Mouse (Mus musculus) intestine, embryonic 14.5 days (tissue): Measurements from ENCODE around the gene Rptor. TPM values are rescaled to one million over a fixed set of nuclear protein-coding genes. Genes with fewer than 3 reads are reported as not detected.

ENCODE experiments used
- ATAC-seq: fragments of 200-750 bp; cut with Nextera tagmentation; replicated peaks from 2 replicates; pipeline ENCODE4 v1.8.0; 2017; ENCODE audit warnings: low read depth, moderate number of reproducible peaks, moderate TSS enrichment, moderate library complexity; ENCODE audit not compliant: low FRiP score, low TSS enrichment
- DNase-seq: peaks from one replicate; pipeline ENCODE4 v3.0.0-alpha.2; 2018; ENCODE audit warnings: low spot score
- H3K27ac ChIP-seq: fragments of 300-500 bp; sonication (generic); 2 replicates; pipeline ENCODE4 v1.5.1; 2014; ENCODE audit warnings: low read depth, mild to moderate bottlenecking, control low read depth
- H3K27me3 ChIP-seq: fragments of 300-500 bp; sonication (generic); replicated peaks from 2 replicates; pipeline ENCODE4 v1.6.1; 2014; ENCODE audit warnings: low read length, control low read depth; ENCODE audit not compliant: control insufficient read depth, insufficient read depth
- H3K36me3 ChIP-seq: fragments of 300-500 bp; sonication (generic); 2 replicates; pipeline ENCODE4 v1.6.1; 2014; ENCODE audit warnings: low read length, control low read depth; ENCODE audit not compliant: control insufficient read depth, insufficient read depth
- H3K4me1 ChIP-seq: fragments of 300-500 bp; sonication (generic); replicated peaks from 2 replicates; pipeline ENCODE4 v1.6.1; 2014; ENCODE audit warnings: low read length, control low read depth, mixed read lengths; ENCODE audit not compliant: control insufficient read depth, insufficient read depth
- H3K4me2 ChIP-seq: fragments of 300-500 bp; sonication (generic); 2 replicates; pipeline ENCODE4 v1.6.1; 2014; ENCODE audit warnings: low read length
- H3K4me3 ChIP-seq: fragments of 300-500 bp; sonication (generic); 2 replicates; pipeline ENCODE4 v1.5.1; 2014; ENCODE audit warnings: low read depth, low read length, control low read depth, mixed read lengths
- H3K9ac ChIP-seq: fragments of 300-500 bp; sonication (generic); 2 replicates; pipeline ENCODE4 v1.6.1; 2014; ENCODE audit warnings: mild to moderate bottlenecking, low read length
- H3K9me3 ChIP-seq: fragments of 300-500 bp; sonication (generic); 2 replicates; pipeline ENCODE4 v1.6.1; 2016; ENCODE audit warnings: low read length, control low read depth; ENCODE audit not compliant: control insufficient read depth
- WGBS: fragments of 180-500 bp; shearing (Covaris S2); extraction: QIAGEN DNeasy Blood & Tissue Kit; methylation state at CpG from one replicate; pipeline ENCODE4 v1.1.7; 2014; 5-methylcytosine and 5-hydroxymethylcytosine counted together
- polyA plus RNA-seq: library from polyadenylated mRNA; unstranded; fragments of >200 nt; fragmentation: Nextera tagmentation; extraction: Ambion mirVana; gene quantifications from 2 replicates; pipeline ENCODE4 v1.2.1, GENCODE M21; 2014

Rptor gene
- polyA plus RNA-seq, 1 experiment from 2014 or later = 12.9 TPM

- 76% methylated on average over 7 of the region's 7 CpGs for WGBS
- H3K9ac ChIP-seq = no peak overlapping the region
- no peak for DNase-seq
Observed at GRCm38 (mm10) chr11:119807431-119808031, 204.8 kb downstream of the Rptor start.

GRCm38 (mm10) chr11:119808647-119809280, 206.1 kb downstream of the Rptor start:
- no peak overlapping the region for H3K4me3 ChIP-seq
- H3K4me1 ChIP-seq = peaks cover 6% of the 10 kb centered on the region
- ATAC-seq (no peak), DNase-seq (no peak)
- H3K27ac ChIP-seq = no peak overlapping the region
- WGBS = 69% methylated on average over 10 of the region's 10 CpGs
- no peak overlapping the region for H3K4me2 ChIP-seq
- H3K9ac ChIP-seq = no peak overlapping the region
- H3K36me3 ChIP-seq = peaks cover 5% of the 10 kb centered on the region; the same call in 1 of the 2 replicates
- no peaks in the 10 kb centered on the region for H3K9me3 ChIP-seq
- no peaks in the 10 kb centered on the region for H3K27me3 ChIP-seq

More at GRCm38 (mm10) chr11:119807431-119808031, 204.8 kb downstream of the Rptor start:
- ATAC-seq = no peak
- no peaks in the 10 kb centered on the region for H3K27me3 ChIP-seq
- H3K4me3 ChIP-seq = no peak overlapping the region
- no peak overlapping the region for H3K27ac ChIP-seq
- no peaks in the 10 kb centered on the region for H3K9me3 ChIP-seq
- H3K4me2 ChIP-seq = no peak overlapping the region
- H3K36me3 ChIP-seq = peaks cover 4% of the 10 kb centered on the region; the same call in 1 of the 2 replicates
- peaks cover 6% of the 10 kb centered on the region for H3K4me1 ChIP-seq

- Histone ChIP-seq H3K9me3 (no peaks in the 10 kb centered on the region), H3K4me3 (no peak overlapping the region), H3K36me3 (peaks cover 10% of the 10 kb centered on the region; the same call in 1 of the 2 replicates), H3K27me3 (no peaks in the 10 kb centered on the region), H3K4me2 (no peak overlapping the region), H3K9ac (no peak overlapping the region), H3K27ac (no peak overlapping the region), H3K4me1 (peaks cover 6% of the 10 kb centered on the region)
- DNase-seq (no peak), ATAC-seq (no peak)
- 78% methylated on average over 5 of the region's 5 CpGs for WGBS
Observed at GRCm38 (mm10) chr11:119809309-119809708, 206.6 kb downstream of the Rptor start.

- no peak for DNase-seq
- Histone ChIP-seq H3K4me2 (no peak overlapping the region), H3K27me3 (no peaks in the 10 kb centered on the region), H3K27ac (no peak overlapping the region), H3K4me3 (no peak overlapping the region), H3K9me3 (no peaks in the 10 kb centered on the region), H3K4me1 (peaks cover 6% of the 10 kb centered on the region), H3K36me3 (peaks cover 17% of the 10 kb centered on the region; the same call in 1 of the 2 replicates), H3K9ac (0 out of 2 replicates have a peak overlapping the region, but pooled peaks have one; percentile 4)
- WGBS = 37% methylated on average over 8 of the region's 8 CpGs
- ATAC-seq = 0 out of 2 replicates have a peak, but pooled peaks have one; percentile 32
Observed at GRCm38 (mm10) chr11:119811022-119811421, 208.3 kb downstream of the Rptor start.

- no peak for ATAC-seq
- Histone ChIP-seq H3K4me1 (peaks cover 6% of the 10 kb centered on the region), H3K27ac (no peak overlapping the region), H3K36me3 (peaks cover 19% of the 10 kb centered on the region; the same call in 1 of the 2 replicates), H3K4me2 (no peak overlapping the region), H3K9ac (no peak overlapping the region), H3K4me3 (no peak overlapping the region), H3K27me3 (no peaks in the 10 kb centered on the region), H3K9me3 (no peaks in the 10 kb centered on the region)
- DNase-seq = no peak
- WGBS = 62% methylated on average over 1 of the region's 1 CpGs
Observed at GRCm38 (mm10) chr11:119811598-119811997, 208.9 kb downstream of the Rptor start.

GRCm38 (mm10) chr11:119812093-119812492, 209.4 kb downstream of the Rptor start:
- Histone ChIP-seq H3K36me3 (peaks cover 23% of the 10 kb centered on the region; the same call in 1 of the 2 replicates), H3K4me3 (no peak overlapping the region), H3K4me1 (peaks cover 6% of the 10 kb centered on the region), H3K4me2 (no peak overlapping the region), H3K9ac (no peak overlapping the region), H3K27me3 (no peaks in the 10 kb centered on the region), H3K27ac (no peak overlapping the region), H3K9me3 (no peaks in the 10 kb centered on the region)
- DNase-seq (no peak), ATAC-seq (no peak)
- 99% methylated on average over 4 of the region's 4 CpGs for WGBS

- H3K9me3 ChIP-seq = no peaks in the 10 kb centered on the region
- peaks cover 42% of the 10 kb centered on the region for H3K36me3 ChIP-seq
- H3K4me1 ChIP-seq = peaks cover 6% of the 10 kb centered on the region
- ATAC-seq (no peak), DNase-seq (no peak)
- H3K9ac ChIP-seq = no peak overlapping the region
- no peak overlapping the region for H3K27ac ChIP-seq
- WGBS = 91% methylated on average over 7 of the region's 7 CpGs
- no peaks in the 10 kb centered on the region for H3K27me3 ChIP-seq
- H3K4me2 ChIP-seq = no peak overlapping the region
- H3K4me3 ChIP-seq = no peak overlapping the region
Observed at GRCm38 (mm10) chr11:119814035-119814558, 211.4 kb downstream of the Rptor start.

- Histone ChIP-seq H3K4me1 (no peaks in the 10 kb centered on the region), H3K4me2 (no peak overlapping the region), H3K27me3 (no peaks in the 10 kb centered on the region), H3K9ac (no peak overlapping the region), H3K36me3 (peaks cover 54% of the 10 kb centered on the region), H3K9me3 (no peaks in the 10 kb centered on the region), H3K4me3 (no peak overlapping the region), H3K27ac (no peak overlapping the region)
- DNase-seq (no peak), ATAC-seq (no peak)
- 85% methylated on average over 14 of the region's 14 CpGs for WGBS
Observed at GRCm38 (mm10) chr11:119816798-119817361, 214.2 kb downstream of the Rptor start.
